Mouse (Mus musculus): ENCODE measurements around the gene Trmt1l. TPM values are rescaled to one million over a fixed set of nuclear protein-coding genes. Genes with fewer than 3 reads are reported as not detected.

The Trmt1l gene
- 49.9 and 51.3 TPM in 2 replicates for polyA plus RNA-seq (2015; fragmentation: Nextera tagmentation; extraction: Ambion mirVana)

DNA sequence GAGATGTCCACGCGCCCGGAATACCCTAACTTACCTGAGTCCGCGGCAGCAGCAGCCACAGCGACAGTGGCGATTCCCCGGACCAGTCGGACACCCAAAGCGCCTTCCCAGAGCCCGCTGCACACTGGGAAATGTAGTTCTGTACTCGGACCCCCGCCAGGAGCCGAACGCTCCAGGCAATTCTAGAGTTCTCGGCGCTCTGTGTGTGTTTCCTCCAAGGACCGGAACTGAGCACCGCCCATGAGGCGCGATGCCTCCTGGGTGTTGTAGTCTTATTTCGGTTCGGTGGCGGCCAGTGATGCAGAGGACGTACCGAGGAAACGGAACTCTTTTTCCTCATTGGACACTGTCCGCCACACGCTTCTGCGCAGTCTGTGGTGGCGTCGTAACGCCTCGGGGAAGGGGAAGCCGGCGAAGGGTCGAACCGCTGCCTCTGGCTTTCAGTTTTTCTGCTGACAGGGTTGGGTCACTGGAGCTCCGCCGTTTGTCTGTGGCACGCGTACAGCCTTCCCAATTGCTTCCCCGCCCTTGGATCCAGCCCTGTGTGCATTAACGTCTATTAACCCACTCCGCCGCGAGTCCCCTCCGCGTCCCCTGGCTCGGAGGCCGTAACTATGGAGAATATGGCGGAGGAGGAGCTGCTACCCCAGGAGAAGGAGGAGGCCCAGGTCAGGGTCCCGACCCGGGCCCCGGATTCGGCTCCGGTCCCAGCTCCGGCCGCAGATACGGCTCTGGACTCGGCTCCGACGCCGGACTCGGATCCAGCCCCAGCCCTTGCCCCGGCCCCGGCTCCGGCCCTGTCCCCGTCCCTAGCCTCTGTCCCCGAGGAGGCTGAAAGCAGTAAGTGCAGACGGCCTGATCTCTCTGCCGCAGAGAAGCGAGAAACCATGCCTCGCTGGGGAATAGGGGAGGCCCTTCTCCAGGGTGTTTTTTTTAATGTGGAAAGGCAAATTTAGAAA lies at the start of gene Trmt1l, which contains the start of gene Swt1:
Gene Trmt1l, plus strand, starts transcription at position 280 of the 959 bp plus-strand sequence.
Gene Swt1, minus strand, starts transcription at position 193 of the 959 bp plus-strand sequence.
- ATAC-seq (ENCODE audit: low FRiP score), result peak; percentile 100
- Histone ChIP-seq H3K4me1 (replicated peaks) (peaks cover 24% of the 10 kb centered on the region), H3K36me3 (0 out of 2 replicates have a peak, but pooled peaks cover 4% of the 10 kb centered on the region), H3K27me3 (no peaks in the 10 kb centered on the region), H3K9ac (peak within 1 kb of the TSS; percentile 92), H3K4me3 (peak within 1 kb of the TSS; percentile 79), H3K9me3 (no peaks in the 10 kb centered on the region), H3K27ac (peak within 1 kb of the TSS; percentile 98), H3K4me2 (peak within 1 kb of the TSS; percentile 69)
- WGBS, result under 1% methylated on average over 74 of the region's 74 CpGs

DNA sequence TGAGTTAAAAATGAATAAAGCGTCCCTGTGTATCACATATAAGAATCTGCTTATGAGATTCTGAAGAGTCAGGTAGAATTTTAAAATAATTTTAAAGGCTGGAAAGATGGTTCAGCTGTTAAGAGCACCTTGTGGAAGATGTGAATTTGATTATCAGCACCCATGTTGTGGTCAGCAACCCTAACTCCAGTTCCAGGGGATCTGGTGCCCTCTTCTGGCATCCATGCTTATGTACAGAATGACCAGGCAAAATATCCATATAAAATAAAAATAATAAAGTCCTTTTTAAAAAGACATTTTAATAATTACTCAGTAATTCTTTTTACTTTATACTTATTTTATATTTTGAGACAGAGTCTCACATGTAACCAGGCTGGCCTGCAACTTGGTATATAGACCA lies 38.3 kb upstream of the Trmt1l start:
- Histone ChIP-seq H3K27me3 (no peaks in the 10 kb centered on the region), H3K27ac (no peak overlapping the region), H3K4me3 (no peak overlapping the region), H3K9me3 (no peaks in the 10 kb centered on the region), H3K36me3 (peaks cover 14% of the 10 kb centered on the region), H3K4me1 (replicated peaks) (no peaks in the 10 kb centered on the region), H3K9ac (no peak overlapping the region), H3K4me2 (no peak overlapping the region)
- 97% methylated on average over 1 of the region's 1 CpGs for WGBS
- no peak for ATAC-seq (ENCODE audit: low FRiP score)

DNA sequence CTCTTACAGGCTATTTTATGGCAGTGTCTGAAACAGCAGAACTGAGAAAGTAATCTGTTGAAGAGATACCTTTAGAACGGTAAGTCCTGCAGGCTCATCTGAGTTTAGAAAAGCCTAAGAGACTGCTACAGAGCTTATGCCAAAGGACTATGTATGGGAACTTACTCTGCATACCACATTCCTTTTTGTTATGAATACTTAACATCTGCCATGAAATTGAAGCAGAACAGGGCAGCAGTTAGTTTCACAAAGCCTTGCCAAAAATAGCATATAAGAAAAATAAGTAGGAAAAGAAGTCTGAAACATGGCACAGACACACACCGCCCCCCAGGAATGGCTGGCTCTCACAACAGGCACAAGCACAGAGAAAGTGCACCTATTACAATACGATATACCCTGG lies 18.5 kb upstream of the Trmt1l start:
- no peak for ATAC-seq (ENCODE audit: low FRiP score)
- H3K4me2 ChIP-seq, result no peak overlapping the region
- H3K36me3 ChIP-seq, result peaks cover 21% of the 10 kb centered on the region
- no peak overlapping the region for H3K9ac ChIP-seq
- no peak overlapping the region for H3K27ac ChIP-seq
- no peaks in the 10 kb centered on the region for H3K4me1 ChIP-seq (replicated peaks)
- H3K27me3 ChIP-seq, result no peaks in the 10 kb centered on the region
- no peak overlapping the region for H3K4me3 ChIP-seq
- H3K9me3 ChIP-seq, result no peaks in the 10 kb centered on the region
- WGBS, result 91% methylated on average over 3 of the region's 3 CpGs

DNA sequence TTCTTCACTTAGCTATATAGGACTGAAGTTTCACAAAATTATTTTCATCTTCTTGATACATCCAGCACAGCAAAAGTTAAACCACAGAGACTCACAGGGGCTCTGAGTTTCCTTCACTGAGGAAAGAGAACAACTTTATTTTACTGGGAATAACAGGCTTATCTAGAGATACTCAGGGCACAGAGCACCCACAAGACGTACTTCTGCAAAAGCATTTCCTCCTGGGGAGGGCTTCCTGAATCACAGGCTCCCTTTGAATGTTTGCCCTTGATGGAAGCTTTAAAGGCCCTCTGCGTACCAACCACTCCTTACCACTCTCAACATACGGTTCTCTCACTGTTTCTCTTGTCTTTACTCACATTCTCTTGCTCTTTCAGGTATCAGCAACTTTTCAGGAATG lies 6.2 kb upstream of the Trmt1l start:
- Histone ChIP-seq H3K4me2 (no peak overlapping the region), H3K9me3 (no peaks in the 10 kb centered on the region), H3K27me3 (no peaks in the 10 kb centered on the region), H3K9ac (no peak overlapping the region), H3K36me3 (peaks cover 26% of the 10 kb centered on the region), H3K4me1 (replicated peaks) (peaks cover 5% of the 10 kb centered on the region), H3K4me3 (no peak overlapping the region), H3K27ac (no peak overlapping the region)
- ATAC-seq (ENCODE audit: low FRiP score), result no peak
- WGBS, result 91% methylated on average over 3 of the region's 3 CpGs

DNA sequence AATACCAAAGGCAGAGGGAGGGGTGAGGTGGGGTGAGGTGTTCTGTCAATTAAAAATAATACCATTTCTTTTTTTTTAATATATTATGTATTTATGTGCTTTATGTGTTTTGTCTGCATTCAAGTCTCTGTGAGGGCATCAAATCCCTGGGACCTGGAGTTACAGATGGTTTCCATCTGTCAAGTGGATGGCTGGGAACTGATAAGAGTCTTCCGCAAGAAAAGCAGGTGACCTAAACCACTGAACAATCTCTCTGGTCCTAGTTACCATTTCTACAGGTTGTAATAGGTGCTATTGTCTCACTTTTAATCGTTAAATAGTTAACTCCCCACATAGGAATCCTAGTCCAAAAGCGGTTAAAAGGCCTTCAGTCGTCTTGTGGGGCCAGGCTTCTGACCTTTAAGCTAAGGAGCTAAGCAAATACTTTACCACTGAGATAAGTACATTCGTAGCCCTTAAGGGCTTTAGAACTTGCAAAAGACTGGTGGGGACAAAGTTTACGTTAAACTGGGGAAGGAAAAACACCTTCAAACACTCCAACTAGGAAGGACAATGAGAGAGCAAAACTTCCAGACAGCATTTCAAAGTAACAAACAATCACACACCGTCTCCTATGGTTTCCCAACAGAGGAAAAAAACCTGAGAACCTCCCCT lies 1.3 kb upstream of the Trmt1l start:
- Histone ChIP-seq H3K36me3 (peaks cover 4% of the 10 kb centered on the region), H3K4me1 (replicated peaks) (peaks cover 24% of the 10 kb centered on the region), H3K27ac (no peak overlapping the region), H3K27me3 (no peaks in the 10 kb centered on the region), H3K4me3 (peak overlapping the region; percentile 79), H3K9me3 (no peaks in the 10 kb centered on the region), H3K9ac (peak overlapping the region; percentile 49), H3K4me2 (peak overlapping the region; percentile 69)
- WGBS, result 40% methylated on average over 7 of the region's 7 CpGs
- no peak for ATAC-seq (ENCODE audit: low FRiP score)

DNA sequence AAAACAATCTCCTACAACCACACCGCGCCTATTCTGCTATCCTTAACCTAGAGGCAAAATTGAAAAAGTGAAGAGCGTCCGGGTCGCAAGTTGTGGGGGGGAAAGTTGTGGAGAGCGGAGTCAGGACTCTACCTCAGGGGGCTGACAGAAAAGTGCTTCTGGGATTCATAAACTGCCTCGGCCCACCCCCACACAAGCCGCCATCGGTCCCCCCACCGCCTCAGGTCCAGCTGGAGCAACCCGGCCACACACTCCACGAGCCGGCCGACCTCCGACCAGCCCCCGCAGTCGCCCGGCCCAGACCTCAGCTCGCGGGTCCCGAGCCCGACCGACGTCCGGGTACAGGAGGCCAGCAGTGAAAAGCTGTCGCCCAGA lies 467 bp upstream of the Trmt1l start:
- WGBS, result 1% methylated on average over 26 of the region's 26 CpGs
- no peak; the same call in 1 of the 2 replicates for ATAC-seq (ENCODE audit: low FRiP score)

DNA sequence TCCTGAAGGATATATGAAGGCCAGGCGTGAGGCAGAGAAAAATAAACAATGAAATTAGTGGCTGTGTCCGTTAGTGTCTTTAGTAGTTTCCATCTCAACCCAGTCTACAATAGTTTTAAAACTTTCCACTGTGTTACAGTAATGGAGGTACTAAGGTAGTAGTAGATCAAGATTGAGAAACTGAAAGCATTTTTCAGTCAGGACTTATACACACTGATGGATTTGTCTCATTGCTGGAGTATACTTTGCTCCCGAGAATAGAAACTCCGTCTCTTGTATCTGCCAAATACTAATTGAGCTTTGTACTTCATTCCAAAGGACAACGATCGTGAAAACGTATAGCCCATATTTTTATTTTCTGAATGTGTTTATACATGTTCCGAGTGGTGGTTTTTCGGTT lies 974 bp downstream of the Trmt1l start:
- 49% methylated on average over 9 of the region's 9 CpGs for whole genome bisulfite sequencing
- Histone ChIP-seq H3K36me3 (peaks cover 10% of the 10 kb centered on the region), H3K9me3 (no peaks in the 10 kb centered on the region), H3K4me1 (replicated peaks) (peaks cover 24% of the 10 kb centered on the region), H3K9ac (peak overlapping the region; percentile 92), H3K4me2 (peak overlapping the region; percentile 64), H3K27me3 (no peaks in the 10 kb centered on the region), H3K4me3 (peak overlapping the region; percentile 79), H3K27ac (peak overlapping the region; percentile 98)
- no peak for ATAC-seq (ENCODE audit: low FRiP score)

More for the DNA sequence above, 467 bp upstream of the Trmt1l start:
- peak overlapping the region; percentile 82 for H3K9ac ChIP-seq
- H3K27ac ChIP-seq, result peak overlapping the region; percentile 98
- H3K4me2 ChIP-seq, result peak overlapping the region; percentile 69
- H3K4me1 ChIP-seq (replicated peaks), result peaks cover 24% of the 10 kb centered on the region
- no peaks in the 10 kb centered on the region for H3K36me3 ChIP-seq
- H3K4me3 ChIP-seq, result peak overlapping the region; percentile 79
- H3K27me3 ChIP-seq, result no peaks in the 10 kb centered on the region
- H3K9me3 ChIP-seq, result no peaks in the 10 kb centered on the region

DNA sequence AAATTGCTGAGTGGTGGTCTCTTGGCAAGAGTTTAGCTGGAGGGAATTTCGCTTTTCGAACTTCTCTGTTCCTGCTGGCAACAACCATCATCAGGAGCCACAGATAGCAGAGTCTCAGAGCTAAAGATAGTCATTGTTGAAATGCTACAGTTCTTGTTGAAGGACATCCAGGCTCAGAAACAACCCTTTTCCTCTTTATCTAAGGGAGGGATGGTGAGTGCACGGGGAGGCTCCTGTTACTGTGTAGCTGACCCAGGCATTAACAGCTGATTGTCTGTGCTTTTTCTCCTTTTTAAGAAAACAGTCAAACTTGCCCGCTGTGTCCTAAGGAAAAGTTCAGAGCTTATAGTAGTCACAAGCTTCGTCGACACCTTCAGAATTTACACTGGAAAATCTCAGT lies 7.1 kb downstream of the Trmt1l start:
- no peak overlapping the region for H3K4me3 ChIP-seq
- WGBS, result 96% methylated on average over 6 of the region's 6 CpGs
- H3K27ac ChIP-seq, result no peak overlapping the region
- no peaks in the 10 kb centered on the region for H3K9me3 ChIP-seq
- peaks cover 56% of the 10 kb centered on the region for H3K36me3 ChIP-seq
- ATAC-seq (ENCODE audit: low FRiP score), result no peak
- no peak overlapping the region for H3K4me2 ChIP-seq
- H3K27me3 ChIP-seq, result no peaks in the 10 kb centered on the region
- H3K4me1 ChIP-seq (replicated peaks), result peaks cover 9% of the 10 kb centered on the region
- no peak overlapping the region for H3K9ac ChIP-seq

DNA sequence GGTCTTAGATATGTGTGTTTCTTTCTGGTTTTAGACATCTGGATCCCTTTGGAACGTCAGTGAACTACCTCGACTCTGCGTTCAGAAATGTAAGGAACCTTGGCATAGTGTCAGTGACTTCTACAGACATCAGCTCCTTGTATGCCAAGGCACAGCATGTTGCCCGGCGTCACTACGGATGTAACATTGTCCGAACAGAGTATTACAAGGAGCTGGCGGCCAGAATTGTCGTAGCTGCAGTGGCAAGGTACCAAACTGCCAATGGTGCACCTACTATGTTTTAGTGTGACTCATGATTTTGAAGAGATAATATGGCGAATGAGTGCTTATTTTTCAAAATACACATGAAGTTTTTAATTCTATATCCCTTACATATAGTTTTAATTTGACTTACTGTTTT lies 21.5 kb downstream of the Trmt1l start:
- no peak for ATAC-seq (ENCODE audit: low FRiP score)
- H3K4me2 ChIP-seq, result no peak overlapping the region
- H3K27ac ChIP-seq, result no peak overlapping the region
- H3K9me3 ChIP-seq, result no peaks in the 10 kb centered on the region
- H3K9ac ChIP-seq, result no peak overlapping the region
- WGBS, result 96% methylated on average over 10 of the region's 10 CpGs
- peaks cover 85% of the 10 kb centered on the region for H3K36me3 ChIP-seq
- no peaks in the 10 kb centered on the region for H3K27me3 ChIP-seq
- no peaks in the 10 kb centered on the region for H3K4me1 ChIP-seq (replicated peaks)
- H3K4me3 ChIP-seq, result no peak overlapping the region

DNA sequence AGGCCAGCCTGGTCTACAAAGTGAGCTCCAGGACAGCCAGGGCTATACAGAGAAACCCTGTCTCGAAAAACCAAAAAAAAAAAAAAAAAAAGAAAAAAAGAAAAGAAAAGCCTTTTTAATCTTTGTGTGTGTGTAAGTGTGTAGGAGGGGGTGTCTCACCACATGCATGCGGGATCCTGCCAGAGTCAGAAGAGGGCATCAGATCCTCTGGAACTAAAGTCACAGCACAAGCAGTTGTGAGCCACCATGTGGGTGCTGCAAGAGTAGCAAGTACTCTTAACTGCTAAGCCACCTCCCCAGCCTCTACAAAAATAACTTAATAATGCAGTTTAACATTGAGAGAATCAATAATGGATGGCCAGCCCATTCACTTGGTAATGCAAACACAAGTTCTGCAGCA lies 22.5 kb downstream of the Trmt1l start:
- Histone ChIP-seq H3K36me3 (peaks cover 79% of the 10 kb centered on the region), H3K4me1 (replicated peaks) (no peaks in the 10 kb centered on the region), H3K27me3 (no peaks in the 10 kb centered on the region), H3K27ac (no peak overlapping the region), H3K4me3 (no peak overlapping the region), H3K9me3 (no peaks in the 10 kb centered on the region), H3K4me2 (no peak overlapping the region), H3K9ac (no peak overlapping the region)
- WGBS, result 100% methylated on average over 1 of the region's 2 CpGs
- ATAC-seq (ENCODE audit: low FRiP score), result no peak

DNA sequence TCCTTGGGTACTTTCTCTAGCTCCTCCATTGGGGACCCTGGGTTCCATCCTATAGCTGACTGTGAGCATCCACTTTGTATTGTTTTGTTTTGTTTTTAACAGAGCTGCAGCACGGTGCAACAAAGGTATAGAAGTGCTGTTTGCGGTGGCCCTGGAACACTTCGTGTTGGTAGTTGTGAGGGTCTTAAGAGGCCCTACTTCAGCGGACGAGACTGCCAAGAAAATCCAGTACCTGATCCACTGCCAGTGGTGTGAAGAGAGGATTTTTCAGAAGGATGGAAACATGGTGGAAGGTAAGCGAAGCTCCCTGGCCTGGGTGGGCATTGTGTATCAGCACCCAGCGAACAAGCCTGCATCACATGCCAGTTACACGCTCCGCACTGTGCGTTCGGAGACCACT lies 23.6 kb downstream of the Trmt1l start:
- H3K4me1 ChIP-seq (replicated peaks), result no peaks in the 10 kb centered on the region
- ATAC-seq (ENCODE audit: low FRiP score), result no peak
- no peak overlapping the region for H3K4me3 ChIP-seq
- peaks cover 77% of the 10 kb centered on the region for H3K36me3 ChIP-seq
- no peaks in the 10 kb centered on the region for H3K9me3 ChIP-seq
- H3K27ac ChIP-seq, result no peak overlapping the region
- WGBS, result 97% methylated on average over 11 of the region's 11 CpGs
- no peak overlapping the region for H3K4me2 ChIP-seq
- H3K27me3 ChIP-seq, result no peaks in the 10 kb centered on the region
- no peak overlapping the region for H3K9ac ChIP-seq

DNA sequence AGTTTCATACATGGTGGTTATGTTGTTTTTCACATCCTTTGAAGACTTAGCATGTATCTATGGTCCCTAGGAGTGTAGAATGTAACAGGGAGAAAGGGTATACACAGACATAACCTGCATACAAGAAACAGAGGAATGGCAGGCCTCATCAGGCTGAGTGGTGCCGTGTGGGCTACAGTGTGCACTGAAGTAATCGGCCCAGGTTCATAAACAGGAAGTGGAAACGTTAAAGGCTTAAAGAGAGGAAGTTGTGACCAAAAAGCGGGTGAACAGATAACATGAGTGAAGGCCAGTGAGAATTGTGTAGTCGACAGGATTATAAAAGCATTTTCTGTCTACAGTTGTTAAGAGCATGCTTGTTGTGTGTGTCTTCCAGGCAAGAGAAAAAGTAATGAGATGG lies 28.7 kb downstream of the Trmt1l start:
- Histone ChIP-seq H3K4me3 (no peak overlapping the region), H3K9me3 (no peaks in the 10 kb centered on the region), H3K9ac (no peak overlapping the region), H3K27me3 (no peaks in the 10 kb centered on the region), H3K4me2 (no peak overlapping the region), H3K36me3 (peaks cover 64% of the 10 kb centered on the region), H3K27ac (no peak overlapping the region), H3K4me1 (replicated peaks) (no peaks in the 10 kb centered on the region)
- ATAC-seq (ENCODE audit: low FRiP score), result no peak
- 88% methylated on average over 5 of the region's 5 CpGs for WGBS

Measured in hindbrain, embryonic 13.5 days (tissue).